Mouse (Mus musculus) limb, embryonic 10.5 days (tissue): Measurements from ENCODE around the gene Gipc2. TPM values are rescaled to one million over a fixed set of nuclear protein-coding genes. Genes with fewer than 3 reads are reported as not detected.
"Not testable (repeated sequence)": the region's sequence is repeated elsewhere in the genome, so short reads cannot be mapped to it uniquely, and the experiment has no call there.

ENCODE experiments used
- DNase-seq: peaks from one replicate; pipeline ENCODE4 v3.0.0-alpha.2; 2017; ENCODE audit warnings: low spot score
- H3K27ac ChIP-seq: fragments of 300-500 bp; sonication (generic); 2 replicates; pipeline ENCODE4 v1.5.1; 2016; ENCODE audit warnings: mild to moderate bottlenecking
- H3K27me3 ChIP-seq: fragments of 300-500 bp; sonication (generic); 2 replicates; pipeline ENCODE4 v1.6.1; 2016; ENCODE audit warnings: low read depth, mild to moderate bottlenecking; ENCODE audit not compliant: poor library complexity, severe bottlenecking
- H3K36me3 ChIP-seq: fragments of 300-500 bp; sonication (generic); 2 replicates; pipeline ENCODE4 v1.6.1; 2016; ENCODE audit warnings: mild to moderate bottlenecking, moderate library complexity
- H3K4me1 ChIP-seq: fragments of 300-500 bp; sonication (generic); 2 replicates; pipeline ENCODE4 v1.6.1; 2016
- H3K4me3 ChIP-seq: fragments of 300-500 bp; sonication (generic); 2 replicates; pipeline ENCODE4 v1.5.1; 2016; ENCODE audit warnings: mild to moderate bottlenecking, moderate library complexity
- H3K9me3 ChIP-seq: fragments of 300-500 bp; sonication (generic); replicated peaks from 2 replicates; pipeline ENCODE4 v1.6.1; 2016; ENCODE audit warnings: mild to moderate bottlenecking
- WGBS: fragments of 180-500 bp; shearing (Covaris S2); methylation state at CpG from one replicate; pipeline ENCODE4 v1.1.7; 2016; 5-methylcytosine and 5-hydroxymethylcytosine counted together
- polyA plus RNA-seq: library from polyadenylated mRNA; unstranded; fragments of >200 nt; fragmentation: Nextera tagmentation; extraction: Ambion mirVana; gene quantifications from 2 replicates; pipeline ENCODE4 v1.2.1, GENCODE M21; 2016

The Gipc2 gene
- polyA plus RNA-seq, 1 experiment from 2014 or later = 2.1 TPM

- WGBS = 72% methylated on average over 2 of the region's 2 CpGs
These were observed 35.6 kb upstream of the Gipc2 start for GRCm38 (mm10) chr3:152201651-152202050.

GRCm38 (mm10) chr3:152201181-152201580, 35.2 kb upstream of the Gipc2 start:
- H3K4me3 ChIP-seq = no peak overlapping the region
- H3K27me3 ChIP-seq = no peaks in the 10 kb centered on the region
- DNase-seq = no peak
- H3K27ac ChIP-seq = no peak overlapping the region
- no peaks in the 10 kb centered on the region for H3K9me3 ChIP-seq
- 90% methylated on average over 3 of the region's 3 CpGs for WGBS
- H3K4me1 ChIP-seq = no peaks in the 10 kb centered on the region
- H3K36me3 ChIP-seq = no peaks in the 10 kb centered on the region

More at GRCm38 (mm10) chr3:152201651-152202050, 35.6 kb upstream of the Gipc2 start:
- Histone ChIP-seq H3K4me3 (no peak overlapping the region), H3K4me1 (no peaks in the 10 kb centered on the region), H3K27ac (no peak overlapping the region), H3K9me3 (no peaks in the 10 kb centered on the region), H3K36me3 (no peaks in the 10 kb centered on the region), H3K27me3 (no peaks in the 10 kb centered on the region)
- DNase-seq = no peak

GRCm38 (mm10) chr3:152199125-152199524, 33.1 kb upstream of the Gipc2 start:
- Histone ChIP-seq H3K4me3 (no peak overlapping the region), H3K9me3 (no peaks in the 10 kb centered on the region), H3K4me1 (peaks cover 3% of the 10 kb centered on the region), H3K27ac (no peak overlapping the region), H3K27me3 (no peaks in the 10 kb centered on the region), H3K36me3 (no peaks in the 10 kb centered on the region)
- no peak for DNase-seq
- 63% methylated on average over 3 of the region's 3 CpGs for WGBS

- WGBS = 27% methylated on average over 2 of the region's 2 CpGs
- H3K4me3 ChIP-seq, H3K36me3 ChIP-seq, H3K4me1 ChIP-seq, H3K27ac ChIP-seq, H3K27me3 ChIP-seq, DNase-seq, H3K9me3 ChIP-seq: not testable (repeated sequence)
These were observed 31.2 kb upstream of the Gipc2 start for GRCm38 (mm10) chr3:152197246-152197645.

GRCm38 (mm10) chr3:152193635-152194097, 27.6 kb upstream of the Gipc2 start:
- Histone ChIP-seq H3K4me3 (peak overlapping the region; percentile 60), H3K27me3 (no peaks in the 10 kb centered on the region), H3K27ac (peak overlapping the region; percentile 81), H3K9me3 (no peaks in the 10 kb centered on the region), H3K4me1 (peaks cover 20% of the 10 kb centered on the region), H3K36me3 (no peaks in the 10 kb centered on the region)
- peak; percentile 70 for DNase-seq
- 1% methylated on average over 17 of the region's 17 CpGs for WGBS

- peak overlapping the region; percentile 81 for H3K27ac ChIP-seq
- no peaks in the 10 kb centered on the region for H3K9me3 ChIP-seq
- 22% methylated on average over 7 of the region's 7 CpGs for WGBS
- H3K27me3 ChIP-seq = no peaks in the 10 kb centered on the region
- H3K4me1 ChIP-seq = peaks cover 20% of the 10 kb centered on the region
- H3K4me3 ChIP-seq = peak overlapping the region; percentile 60
- H3K36me3 ChIP-seq = no peaks in the 10 kb centered on the region
- no peak for DNase-seq
These were observed 27.1 kb upstream of the Gipc2 start for GRCm38 (mm10) chr3:152193177-152193576.

GRCm38 (mm10) chr3:152192238-152192931, 26.4 kb upstream of the Gipc2 start:
- 48% methylated on average over 10 of the region's 11 CpGs for WGBS
- no peaks in the 10 kb centered on the region for H3K36me3 ChIP-seq
- peak overlapping the region; percentile 60 for H3K4me3 ChIP-seq
- H3K27me3 ChIP-seq = no peaks in the 10 kb centered on the region
- peaks cover 20% of the 10 kb centered on the region for H3K4me1 ChIP-seq
- DNase-seq = no peak
- no peaks in the 10 kb centered on the region for H3K9me3 ChIP-seq
- H3K27ac ChIP-seq = peak overlapping the region; percentile 81

GRCm38 (mm10) chr3:152191791-152192237, 25.8 kb upstream of the Gipc2 start:
- H3K9me3 ChIP-seq = no peaks in the 10 kb centered on the region
- no peaks in the 10 kb centered on the region for H3K36me3 ChIP-seq
- H3K27me3 ChIP-seq = no peaks in the 10 kb centered on the region
- WGBS = 23% methylated on average over 6 of the region's 6 CpGs
- H3K4me3 ChIP-seq = peak overlapping the region; percentile 60
- H3K4me1 ChIP-seq = peaks cover 20% of the 10 kb centered on the region
- H3K27ac ChIP-seq = peak overlapping the region; percentile 81
- DNase-seq = peak; percentile 49

GRCm38 (mm10) chr3:152190679-152191477, 24.8 kb upstream of the Gipc2 start:
- H3K9me3 ChIP-seq = no peaks in the 10 kb centered on the region
- H3K27me3 ChIP-seq = no peaks in the 10 kb centered on the region
- 87% methylated on average over 9 of the region's 9 CpGs for WGBS
- peaks cover 20% of the 10 kb centered on the region for H3K4me1 ChIP-seq
- peak overlapping the region; percentile 22; the same call in 1 of the 2 replicates for H3K4me3 ChIP-seq
- peak overlapping the region; percentile 46; the same call in 1 of the 2 replicates for H3K27ac ChIP-seq
- H3K36me3 ChIP-seq = peaks cover 5% of the 10 kb centered on the region
- no peak for DNase-seq

- H3K9me3 ChIP-seq = no peaks in the 10 kb centered on the region
- no peak for DNase-seq
These were observed 23.3 kb upstream of the Gipc2 start for GRCm38 (mm10) chr3:152189306-152189705.

GRCm38 (mm10) chr3:152186106-152186505, 20.1 kb upstream of the Gipc2 start:
- Histone ChIP-seq H3K36me3 (peaks cover 31% of the 10 kb centered on the region), H3K9me3 (no peaks in the 10 kb centered on the region), H3K27me3 (no peaks in the 10 kb centered on the region), H3K4me3 (no peak overlapping the region), H3K27ac (no peak overlapping the region), H3K4me1 (peaks cover 2% of the 10 kb centered on the region)
- 91% methylated on average over 6 of the region's 6 CpGs for WGBS
- no peak for DNase-seq

More at GRCm38 (mm10) chr3:152189306-152189705, 23.3 kb upstream of the Gipc2 start:
- WGBS = 80% methylated on average over 4 of the region's 4 CpGs
- H3K27me3 ChIP-seq = no peaks in the 10 kb centered on the region
- peaks cover 19% of the 10 kb centered on the region for H3K4me1 ChIP-seq
- H3K27ac ChIP-seq = no peak overlapping the region
- H3K36me3 ChIP-seq = peaks cover 20% of the 10 kb centered on the region
- no peak overlapping the region for H3K4me3 ChIP-seq

GRCm38 (mm10) chr3:152183522-152183921, 17.5 kb upstream of the Gipc2 start:
- Histone ChIP-seq H3K36me3 (peaks cover 37% of the 10 kb centered on the region), H3K27me3 (no peaks in the 10 kb centered on the region), H3K4me3 (no peak overlapping the region), H3K9me3 (no peaks in the 10 kb centered on the region), H3K4me1 (peaks cover 11% of the 10 kb centered on the region), H3K27ac (no peak overlapping the region)
- 87% methylated on average over 9 of the region's 9 CpGs for WGBS
- DNase-seq = no peak

- H3K36me3 ChIP-seq = peaks cover 30% of the 10 kb centered on the region
- no peak overlapping the region for H3K4me3 ChIP-seq
- WGBS = 90% methylated on average over 4 of the region's 4 CpGs
- no peak for DNase-seq
- no peak overlapping the region for H3K27ac ChIP-seq
- no peaks in the 10 kb centered on the region for H3K27me3 ChIP-seq
- no peaks in the 10 kb centered on the region for H3K9me3 ChIP-seq
- H3K4me1 ChIP-seq = peaks cover 11% of the 10 kb centered on the region
These were observed 14.6 kb upstream of the Gipc2 start for GRCm38 (mm10) chr3:152180624-152181023.
